8 mouse cellular contexts compared by ENCODE assay signal in the genomic region with DNA sequence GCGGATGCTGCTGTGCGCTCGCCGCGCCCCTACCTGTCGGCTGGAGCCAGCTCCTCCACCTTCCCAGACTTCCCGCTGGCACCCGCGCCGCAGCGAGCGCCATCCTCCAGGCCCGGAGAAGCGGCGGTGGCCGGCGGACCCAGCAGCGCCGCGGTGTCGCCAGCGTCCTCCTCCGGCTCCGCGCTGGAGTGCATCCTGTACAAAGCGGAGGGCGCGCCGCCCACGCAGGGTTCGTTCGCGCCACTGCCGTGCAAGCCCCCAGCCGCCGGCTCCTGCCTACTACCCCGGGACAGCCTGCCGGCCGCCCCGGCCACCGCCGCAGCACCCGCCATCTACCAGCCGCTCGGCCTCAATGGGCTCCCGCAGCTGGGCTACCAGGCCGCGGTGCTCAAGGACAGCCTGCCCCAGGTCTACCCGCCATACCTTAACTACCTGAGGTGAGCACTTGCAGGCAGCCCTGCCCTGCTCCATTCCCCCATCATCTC. TPM values are rescaled to one million over a fixed set of nuclear protein-coding genes. Genes with fewer than 3 reads are reported as not detected.
DNase-seq lines count a peak whose midpoint lies in the region; ATAC-seq and TF ChIP-seq lines count a peak whose summit lies in the region.

No protein-coding gene starts in this region.

- 0% methylated on average over 2 of the region's 49 CpGs for WGBS in embryonic facial prominence, embryonic 14.5 days
- WGBS in hindbrain, embryonic 12.5 days = under 1% methylated on average over 39 of the region's 49 CpGs

- peak overlapping the region; percentile 56 for H3K9ac ChIP-seq in embryonic facial prominence, embryonic 14.5 days (ENCODE audit: low read depth, low read length)
- H3K9ac ChIP-seq in hindbrain, embryonic 12.5 days = peak overlapping the region; percentile 64

- H3K4me3 ChIP-seq in E14TG2a.4 (replicated peaks; ENCODE audit: low read length) = peak overlapping the region; percentile 85
- peak overlapping the region; percentile 53 for H3K4me3 ChIP-seq in embryonic facial prominence, embryonic 14.5 days (ENCODE audit: low read depth, low read length)
- peak overlapping the region; percentile 67 for H3K4me3 ChIP-seq in hindbrain, embryonic 12.5 days

- H3K9me3 ChIP-seq in E14TG2a.4 (ENCODE audit: low read length) = no peaks in the 10 kb centered on the region
- H3K9me3 ChIP-seq in embryonic facial prominence, embryonic 14.5 days (ENCODE audit: control insufficient read depth, low read length) = no peaks in the 10 kb centered on the region
- H3K9me3 ChIP-seq in hindbrain, embryonic 12.5 days (replicated peaks) = no peaks in the 10 kb centered on the region

- no peak for TF ChIP-seq CTCF in E14TG2a.4 (conservative IDR thresholded peaks at IDR 0.05; ENCODE audit: low read length)

- no peaks in the 10 kb centered on the region for H3K36me3 ChIP-seq in E14TG2a.4 (ENCODE audit: insufficient read depth, low read length)
- no peaks in the 10 kb centered on the region for H3K36me3 ChIP-seq in embryonic facial prominence, embryonic 14.5 days (ENCODE audit: control insufficient read depth, insufficient read depth, low read length)
- no peaks in the 10 kb centered on the region for H3K36me3 ChIP-seq in hindbrain, embryonic 12.5 days

- H3K27me3 ChIP-seq in E14TG2a.4 (ENCODE audit: insufficient read depth, low read length) = peaks cover 61% of the 10 kb centered on the region
- peaks cover 48% of the 10 kb centered on the region for H3K27me3 ChIP-seq in embryonic facial prominence, embryonic 14.5 days (replicated peaks; ENCODE audit: control insufficient read depth, insufficient read depth, low read length)
- H3K27me3 ChIP-seq in hindbrain, embryonic 12.5 days = peaks cover 57% of the 10 kb centered on the region

- H3K27ac ChIP-seq in embryonic facial prominence, embryonic 14.5 days (replicated peaks; ENCODE audit: low read depth, low read length) = no peak overlapping the region
- H3K27ac ChIP-seq in hindbrain, embryonic 12.5 days = no peak overlapping the region

- peaks cover 17% of the 10 kb centered on the region for H3K4me1 ChIP-seq in E14TG2a.4 (replicated peaks; ENCODE audit: low read depth, low read length)
- peaks cover 10% of the 10 kb centered on the region for H3K4me1 ChIP-seq in embryonic facial prominence, embryonic 14.5 days (ENCODE audit: control insufficient read depth, insufficient read depth, low read length)
- H3K4me1 ChIP-seq in hindbrain, embryonic 12.5 days = peaks cover 21% of the 10 kb centered on the region

- DNase-seq in adrenal gland, postnatal 14 days = peak; percentile 37
- DNase-seq in embryonic facial prominence, embryonic 14.5 days (ENCODE audit: low spot score) = peak; percentile 17
- DNase-seq in left cerebral cortex, adult 18-20 months (ENCODE audit: low spot score in 2 of 2) = peak; percentile 61 to 76
- peak; percentile 24 for DNase-seq in lung, postnatal 10 days
- DNase-seq in right cerebral cortex, adult 2 months (ENCODE audit: low spot score in 2 of 2) = peak; percentile 58 to 69
- DNase-seq in thymus, postnatal 0 days (ENCODE audit: low spot score) = no peak

- ATAC-seq in embryonic facial prominence, embryonic 14.5 days (ENCODE audit: low read depth) = peak; percentile 62
- ATAC-seq in hindbrain, embryonic 12.5 days (ENCODE audit: low FRiP score) = peak; percentile 83

- H3K4me2 ChIP-seq in embryonic facial prominence, embryonic 14.5 days (ENCODE audit: low read depth, low read length) = peak overlapping the region; percentile 90
- H3K4me2 ChIP-seq in hindbrain, embryonic 12.5 days (replicated peaks) = peak overlapping the region; percentile 94

RNA-seq across cellular contexts. Expression of a gene that starts 2.1 kb away (rescaled TPM):
- 0.11 and 0.26 TPM in 2 replicates for total RNA-seq in adrenal gland, postnatal 14 days (2021)
- polyA plus RNA-seq in embryonic facial prominence, embryonic 14.5 days (2014; fragmentation: Nextera tagmentation; extraction: Ambion mirVana) = 0.28 and 0.51 TPM in 2 replicates
- 0.59 and 0.87 TPM in 2 replicates for polyA plus RNA-seq in hindbrain, embryonic 12.5 days (2016; fragmentation: Nextera tagmentation; extraction: Ambion mirVana)
- 10 to 100 TPM; 21.3 to 21.4 TPM for total RNA-seq in left cerebral cortex, adult 18-20 months (2021)
- 0.14 and 0.21 TPM in 2 replicates for polyA plus RNA-seq in thymus, postnatal 0 days (2015; fragmentation: Nextera tagmentation; extraction: Ambion mirVana)
